Mouse (Mus musculus) cortical plate, adult 2 months (tissue): ENCODE results near the gene Ppip5k1. TPM values are rescaled to one million over a fixed set of nuclear protein-coding genes. Genes with fewer than 3 reads are reported as not detected.

Source experiments
- H3K27ac ChIP-seq: fragments of 200-500 bp; 2 replicates; pipeline ENCODE4 v1.5.1; 2012; ENCODE audit warnings: low read length, control low read depth, inconsistent platforms; ENCODE audit not compliant: insufficient read depth
- H3K4me1 ChIP-seq: fragments of 200-500 bp; 2 replicates; pipeline ENCODE4 v1.6.1; 2011; ENCODE audit warnings: low read length; ENCODE audit not compliant: control insufficient read depth, insufficient read depth
- H3K4me3 ChIP-seq: fragments of 200-500 bp; 2 replicates; pipeline ENCODE4 v1.5.1; 2011; ENCODE audit warnings: mild to moderate bottlenecking, low read length, control low read depth; ENCODE audit not compliant: insufficient read depth
- CTCF ChIP-seq: fragments of 200-500 bp; IDR thresholded peaks from 2 replicates; pipeline ENCODE4 v1.5.1; 2011; ENCODE audit warnings: mild to moderate bottlenecking, control low read depth, low read length; ENCODE audit not compliant: insufficient read depth; ENCODE audit errors: extremely low read depth
- POLR2A ChIP-seq: fragments of 200-500 bp; IDR thresholded peaks from 2 replicates; pipeline ENCODE4 v1.6.1; 2011; ENCODE audit warnings: mild to moderate bottlenecking, low read length, control low read depth; ENCODE audit not compliant: insufficient read depth; ENCODE audit errors: extremely low read depth
- polyA plus RNA-seq: library from polyadenylated mRNA; depleted of rRNA; stranded (reverse); fragments of >200 nt; gene quantifications from 2 replicates; pipeline ENCODE4 v1.2.3, GENCODE M21; 2012

Ppip5k1 gene
- polyA plus RNA-seq, 1 experiment, result 95.8 TPM

- Histone ChIP-seq H3K4me1 (peaks cover 6% of the 10 kb centered on the region; the same call in 1 of the 2 replicates), H3K27ac (no peak overlapping the region), H3K4me3 (no peak overlapping the region)
- TF ChIP-seq CTCF (no peak), POLR2A (no peak)
These were observed 62.7 kb downstream of the Ppip5k1 start for GRCm38 (mm10) chr2:121292316-121293013.

GRCm38 (mm10) chr2:121289730-121290540 is 65.3 kb downstream of the Ppip5k1 start:
- Histone ChIP-seq H3K4me1 (peaks cover 6% of the 10 kb centered on the region; the same call in 1 of the 2 replicates), H3K4me3 (peak overlapping the region; percentile 69), H3K27ac (peak overlapping the region; percentile 30; the same call in 1 of the 2 replicates)
- 0 out of 2 replicates have a peak, but pooled peaks have one; percentile 23 for TF ChIP-seq CTCF
- TF ChIP-seq POLR2A, result no peak

DNA sequence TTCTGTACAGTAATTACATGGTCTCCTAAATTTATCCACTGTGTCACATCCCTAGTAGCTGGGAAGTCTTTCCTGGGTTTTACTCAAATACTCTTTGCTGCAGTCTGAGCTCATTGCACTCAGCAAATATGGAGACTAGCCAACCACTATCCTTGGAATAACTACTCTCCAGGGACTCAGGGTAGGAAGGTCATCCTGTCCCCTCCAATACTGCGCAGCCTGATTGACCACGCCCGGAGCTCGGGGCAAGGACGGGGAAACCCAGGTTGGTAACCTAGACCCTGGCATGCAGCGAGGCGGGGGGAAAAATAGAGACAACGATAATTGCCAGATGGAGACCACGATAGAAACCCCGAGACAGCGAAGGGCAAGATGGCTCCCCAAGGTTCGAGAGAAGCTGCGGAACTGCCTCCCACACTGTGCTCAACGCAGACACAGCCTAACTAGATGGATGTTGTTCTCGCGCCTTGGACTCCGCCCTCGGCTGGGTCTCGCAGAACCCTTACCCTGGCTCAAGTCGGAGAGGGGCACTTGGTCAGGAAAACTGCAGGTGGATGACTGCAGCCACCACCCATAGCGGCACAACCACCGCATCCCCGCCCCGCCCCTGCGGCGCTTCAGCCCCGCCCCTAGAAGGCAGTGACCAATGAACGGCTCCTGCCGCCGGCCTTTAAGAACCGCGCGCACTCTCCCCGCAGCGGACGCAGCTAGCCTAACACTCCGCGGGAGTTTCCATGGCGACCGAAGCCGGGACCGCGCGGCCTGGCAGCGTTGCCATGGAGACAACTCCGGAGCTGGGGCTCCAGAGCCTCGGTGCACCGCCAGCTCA is 66.1 kb downstream of the Ppip5k1 start, which contains the start of gene Map1a:
Gene Map1a, plus strand, starts transcription at position 700 of the 829 bp plus-strand sequence.
- Histone ChIP-seq H3K27ac (peak within 1 kb of the TSS; percentile 70), H3K4me1 (peaks cover 5% of the 10 kb centered on the region; the same call in 1 of the 2 replicates), H3K4me3 (peak within 1 kb of the TSS; percentile 69)
- TF ChIP-seq CTCF (no peak), POLR2A (peak; percentile 88)

DNA sequence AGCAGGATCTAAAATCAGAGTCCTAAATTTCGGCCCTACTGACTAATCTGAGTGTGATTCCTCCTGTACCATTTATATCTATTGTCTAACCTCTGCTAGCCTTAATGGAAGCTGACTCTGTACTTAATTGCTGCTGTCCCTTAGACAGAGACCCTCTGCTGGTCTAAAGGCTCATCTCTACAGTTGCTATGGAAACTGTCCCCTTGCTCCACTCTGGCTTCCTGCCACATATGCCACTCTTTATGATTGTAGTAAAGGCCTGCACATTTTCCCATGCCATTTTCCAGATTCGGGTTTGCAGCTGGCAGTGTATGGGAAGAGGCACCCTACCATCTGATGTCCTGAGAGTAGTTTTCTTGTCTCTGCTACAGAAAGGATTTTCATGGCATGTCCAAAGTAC is 67.3 kb downstream of the Ppip5k1 start:
- Histone ChIP-seq H3K4me1 (peaks cover 5% of the 10 kb centered on the region; the same call in 1 of the 2 replicates), H3K27ac (no peak overlapping the region), H3K4me3 (no peak overlapping the region)
- no peak for TF ChIP-seq CTCF
- no peak for TF ChIP-seq POLR2A

DNA sequence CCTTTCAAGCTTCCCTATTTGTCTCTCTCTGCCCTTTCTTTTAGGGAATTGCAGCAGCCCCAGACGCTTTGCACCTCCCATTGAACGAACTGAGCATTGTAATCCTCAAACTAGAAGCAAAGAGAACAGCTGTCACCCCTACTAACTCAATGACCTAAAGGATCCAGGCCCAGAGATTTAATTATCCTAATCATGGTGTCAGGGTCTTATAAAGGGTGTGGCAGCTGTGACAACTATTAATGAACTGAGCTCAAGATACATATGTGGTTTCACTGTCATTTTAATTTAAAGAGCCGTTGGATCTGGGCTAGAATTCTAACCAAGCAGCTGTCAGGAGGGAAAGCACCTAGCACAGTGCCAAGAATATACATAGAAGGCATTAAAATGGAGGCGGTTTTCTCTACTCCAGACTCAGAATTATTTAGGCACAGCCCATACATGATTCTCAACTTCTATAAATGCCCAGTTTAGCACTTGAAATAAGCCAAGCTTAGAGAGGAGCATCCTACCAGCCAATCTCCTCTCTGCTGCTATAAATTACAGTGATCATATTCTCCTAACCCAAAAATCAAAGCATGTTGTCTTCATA is 83.2 kb downstream of the Ppip5k1 start:
- Histone ChIP-seq H3K4me1 (peaks cover 5% of the 10 kb centered on the region), H3K4me3 (peak overlapping the region; percentile 52; the same call in 1 of the 2 replicates), H3K27ac (peak overlapping the region; percentile 72)
- no peak for TF ChIP-seq CTCF
- no peak for TF ChIP-seq POLR2A

GRCm38 (mm10) chr2:121271236-121271927 is 83.8 kb downstream of the Ppip5k1 start, which contains the start of gene Trp53bp1:
Gene Trp53bp1, minus strand, starts transcription at chr2:121271407.
- TF ChIP-seq CTCF, result no peak
- TF ChIP-seq POLR2A, result 0 out of 2 replicates have a peak, but pooled peaks have one; percentile 19
- peaks cover 5% of the 10 kb centered on the region for H3K4me1 ChIP-seq

DNA sequence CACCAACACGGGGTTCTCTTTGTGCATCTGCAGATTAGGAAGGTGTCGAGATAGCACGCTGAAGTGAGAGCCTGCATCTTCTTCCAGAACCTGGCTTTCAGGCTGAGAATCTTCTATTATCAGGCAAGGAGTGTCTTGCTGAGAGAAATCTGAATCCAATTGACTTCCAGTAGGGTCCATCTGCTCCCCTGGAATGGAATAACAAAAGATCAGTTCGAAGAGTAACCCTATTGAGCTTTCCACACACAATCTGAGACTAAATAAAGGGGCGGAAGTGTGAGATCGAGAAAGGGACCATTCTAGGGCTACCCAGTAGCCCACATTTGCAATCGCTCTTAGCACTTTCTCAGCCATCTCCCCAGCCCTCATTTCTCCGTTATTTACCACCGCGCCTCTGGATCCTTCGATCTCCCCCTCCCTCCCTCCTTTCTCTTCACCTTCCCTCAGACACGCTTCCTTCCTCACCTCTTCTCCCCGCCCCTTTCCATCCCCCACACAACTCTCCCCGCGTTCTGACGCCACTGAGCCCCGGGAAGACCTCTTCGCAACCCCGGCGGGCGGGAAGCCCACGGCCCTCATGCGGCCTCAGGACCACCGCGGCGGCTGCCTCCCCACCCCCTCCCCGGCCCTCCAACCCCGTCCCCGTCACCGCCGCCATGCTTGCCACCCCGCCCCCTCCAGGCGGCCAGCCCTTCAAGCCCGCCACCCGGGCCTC is 84.5 kb downstream of the Ppip5k1 start:
- H3K4me3 ChIP-seq, result peak overlapping the region; percentile 52
- TF ChIP-seq POLR2A, result no peak
- TF ChIP-seq CTCF, result no peak
- peaks cover 5% of the 10 kb centered on the region for H3K4me1 ChIP-seq
- no peak overlapping the region for H3K27ac ChIP-seq

More at GRCm38 (mm10) chr2:121271236-121271927, 83.8 kb downstream of the Ppip5k1 start, which contains the start of gene Trp53bp1:
- Histone ChIP-seq H3K4me3 (peak within 1 kb of the TSS; percentile 52), H3K27ac (peak within 1 kb of the TSS; percentile 72)
